Mouse (Mus musculus) midbrain, embryonic 10.5 days (tissue): ENCODE results near the gene Rad50. TPM values are rescaled to one million over a fixed set of nuclear protein-coding genes. Genes with fewer than 3 reads are reported as not detected.

Experiments used
- DNase-seq: peaks from one replicate; pipeline ENCODE4 v3.0.0-alpha.2; 2017; ENCODE audit warnings: low spot score
- H3K27ac ChIP-seq: fragments of 300-500 bp; sonication (generic); replicated peaks from 2 replicates; pipeline ENCODE4 v1.5.1; 2016; ENCODE audit warnings: mild to moderate bottlenecking
- H3K27me3 ChIP-seq: fragments of 300-500 bp; sonication (generic); 2 replicates; pipeline ENCODE4 v1.6.1; 2016; ENCODE audit warnings: low read depth, mild to moderate bottlenecking; ENCODE audit not compliant: poor library complexity, severe bottlenecking
- H3K36me3 ChIP-seq: fragments of 300-500 bp; sonication (generic); 2 replicates; pipeline ENCODE4 v1.6.1; 2016; ENCODE audit warnings: mild to moderate bottlenecking, moderate library complexity
- H3K4me1 ChIP-seq: fragments of 300-500 bp; sonication (generic); 2 replicates; pipeline ENCODE4 v1.6.1; 2016
- H3K4me3 ChIP-seq: fragments of 300-500 bp; sonication (generic); 2 replicates; pipeline ENCODE4 v1.5.1; 2016; ENCODE audit warnings: mild to moderate bottlenecking, moderate library complexity
- H3K9me3 ChIP-seq: fragments of 300-500 bp; sonication (generic); replicated peaks from 2 replicates; pipeline ENCODE4 v1.6.1; 2016; ENCODE audit warnings: mild to moderate bottlenecking
- WGBS: fragments of 180-500 bp; shearing (Covaris S2); methylation state at CpG from one replicate; pipeline ENCODE4 v1.1.7; 2016; 5-methylcytosine and 5-hydroxymethylcytosine counted together
- polyA plus RNA-seq: library from polyadenylated mRNA; unstranded; fragments of >200 nt; fragmentation: Nextera tagmentation; extraction: Ambion mirVana; gene quantifications from 2 replicates; pipeline ENCODE4 v1.2.1, GENCODE M21; 2016

Rad50 gene
- polyA plus RNA-seq, 1 experiment from 2014 or later = 21.2 TPM

DNA sequence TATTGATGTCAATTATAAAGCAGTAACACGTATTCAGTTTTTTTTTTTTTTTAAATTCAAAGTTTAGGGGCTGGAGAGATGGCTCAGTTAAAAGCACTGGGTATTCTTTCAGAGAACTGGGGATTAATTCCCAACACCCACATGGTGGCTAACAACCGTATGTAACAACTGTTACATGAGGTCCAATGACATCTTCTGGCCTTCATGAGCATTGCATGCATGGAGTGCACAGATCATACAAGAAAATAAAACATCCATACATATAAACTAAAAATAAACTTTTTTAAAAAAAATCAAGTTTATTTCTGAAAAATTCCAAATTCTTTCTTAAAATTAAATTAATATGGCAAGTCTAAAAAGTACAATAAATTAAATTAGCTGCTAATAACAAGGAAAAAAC lies 25.4 kb downstream of the Rad50 start:
- Histone ChIP-seq H3K4me1 (no peaks in the 10 kb centered on the region), H3K4me3 (no peak overlapping the region), H3K27me3 (no peaks in the 10 kb centered on the region), H3K27ac (no peak overlapping the region), H3K36me3 (peaks cover 76% of the 10 kb centered on the region), H3K9me3 (no peaks in the 10 kb centered on the region)
- WGBS = 96% methylated on average over 2 of the region's 2 CpGs
- no peak for DNase-seq

DNA sequence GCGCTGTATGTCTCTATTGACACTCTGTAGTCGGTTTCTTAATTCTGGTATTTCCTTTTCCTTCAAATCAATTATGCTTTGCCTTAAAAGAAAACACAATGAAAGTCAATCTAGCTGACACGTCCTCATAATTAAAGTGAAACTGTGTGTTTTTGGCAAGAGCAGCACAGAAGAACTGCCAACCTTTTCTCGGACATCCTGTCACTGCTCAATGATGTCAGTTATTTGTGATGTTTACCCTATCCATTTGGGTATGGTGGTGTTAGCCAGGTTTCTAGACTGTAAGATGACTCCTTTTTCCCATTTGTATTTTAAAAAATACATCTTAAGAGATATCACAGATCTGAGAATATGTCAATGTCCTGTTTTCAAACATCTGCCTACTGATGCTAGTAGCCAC lies 27.0 kb downstream of the Rad50 start:
- WGBS = 88% methylated on average over 4 of the region's 4 CpGs
- Histone ChIP-seq H3K36me3 (peaks cover 89% of the 10 kb centered on the region), H3K27me3 (no peaks in the 10 kb centered on the region), H3K4me3 (no peak overlapping the region), H3K9me3 (no peaks in the 10 kb centered on the region), H3K27ac (no peak overlapping the region), H3K4me1 (no peaks in the 10 kb centered on the region)
- DNase-seq = no peak

DNA sequence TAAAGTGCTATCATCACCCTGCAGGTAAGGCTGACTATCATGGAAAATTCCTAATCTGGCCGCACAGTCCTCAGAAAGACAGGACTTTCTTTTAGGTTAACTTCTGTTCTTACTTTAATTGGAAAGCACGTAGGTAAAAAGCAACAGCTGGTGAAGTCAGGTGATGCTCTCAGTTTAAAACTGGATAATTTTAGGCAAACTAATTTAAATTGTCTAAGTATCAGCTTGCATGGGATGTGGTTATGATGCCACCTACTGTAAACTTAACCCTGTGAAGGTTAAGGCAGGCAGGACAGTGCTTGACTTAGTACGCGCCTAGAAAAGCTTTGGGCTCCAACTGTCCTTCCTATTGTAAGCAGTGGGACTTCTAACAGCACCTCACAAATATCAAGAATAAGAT lies 35.7 kb downstream of the Rad50 start:
- no peak overlapping the region for H3K27ac ChIP-seq

DNA sequence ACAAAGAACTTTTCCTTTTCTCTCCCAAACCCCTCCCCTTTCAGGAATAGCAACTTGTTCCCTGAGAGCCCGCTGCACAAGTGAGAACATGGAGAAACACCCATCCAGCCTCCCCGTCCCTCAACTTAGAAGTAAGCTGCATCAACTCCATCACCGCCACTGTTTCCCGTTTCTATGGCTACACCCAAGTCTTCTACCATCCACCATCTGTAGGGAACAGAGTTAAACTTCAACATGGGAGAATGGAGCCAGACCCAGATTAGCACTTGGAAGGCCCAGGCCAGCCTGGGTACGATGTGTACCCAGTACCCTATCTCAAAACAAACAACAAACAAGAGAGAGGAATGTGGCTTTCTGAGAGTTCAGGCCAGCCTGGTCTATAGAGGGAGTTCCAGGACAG lies 43.0 kb downstream of the Rad50 start:
- peaks cover 42% of the 10 kb centered on the region for H3K36me3 ChIP-seq
- 91% methylated on average over 5 of the region's 5 CpGs for WGBS
- no peak for DNase-seq

More for the DNA sequence above, 35.7 kb downstream of the Rad50 start:
- Histone ChIP-seq H3K27me3 (no peaks in the 10 kb centered on the region), H3K9me3 (no peaks in the 10 kb centered on the region), H3K4me3 (no peak overlapping the region), H3K36me3 (peaks cover 90% of the 10 kb centered on the region), H3K4me1 (no peaks in the 10 kb centered on the region)
- 95% methylated on average over 4 of the region's 4 CpGs for WGBS
- DNase-seq = no peak

DNA sequence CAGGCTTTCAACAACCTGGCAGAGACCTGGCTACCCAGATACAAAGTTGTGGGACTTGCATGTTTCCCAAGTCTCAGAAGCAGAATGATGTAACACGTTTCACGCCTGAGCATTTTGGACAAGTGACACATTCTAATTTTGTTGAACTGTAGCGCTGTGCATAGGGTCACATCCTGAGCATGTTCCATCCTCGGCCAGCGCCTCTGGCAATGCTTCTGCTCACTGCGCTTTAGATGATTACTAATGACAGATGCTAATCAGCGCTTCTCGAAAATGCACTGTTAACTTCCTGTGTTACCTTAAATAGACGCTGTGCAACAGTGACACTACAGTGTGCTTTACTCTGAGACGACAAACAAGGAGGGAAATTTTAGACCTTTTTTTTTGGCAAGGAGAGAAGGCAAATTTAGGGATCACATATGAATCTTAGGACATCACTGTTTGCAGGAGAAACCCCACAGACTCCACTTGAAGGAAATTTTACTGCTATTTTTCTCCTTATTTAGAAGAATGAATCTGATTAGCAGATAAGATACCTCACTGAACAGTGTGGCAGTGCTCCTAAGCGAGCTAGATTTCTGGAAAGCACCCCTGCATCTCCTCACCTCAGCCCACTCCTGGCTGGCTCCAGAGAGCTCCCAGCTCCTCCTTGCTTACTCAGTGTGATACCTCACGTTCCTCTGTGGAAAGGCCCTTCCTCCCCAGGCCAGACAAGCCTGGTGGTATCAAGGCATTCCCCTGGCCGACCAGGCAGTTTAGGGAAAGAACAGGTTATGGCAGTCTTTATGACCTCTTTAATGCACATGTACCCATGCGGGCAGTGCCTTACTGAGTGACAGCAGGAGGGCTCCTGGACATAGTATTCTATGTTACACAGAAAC lies 44.1 kb downstream of the Rad50 start:
- no peak overlapping the region for H3K27ac ChIP-seq
- DNase-seq = no peak
- WGBS = 87% methylated on average over 14 of the region's 14 CpGs
- no peaks in the 10 kb centered on the region for H3K9me3 ChIP-seq
- H3K27me3 ChIP-seq = no peaks in the 10 kb centered on the region
- peaks cover 32% of the 10 kb centered on the region for H3K36me3 ChIP-seq
- H3K4me3 ChIP-seq = no peak overlapping the region
- H3K4me1 ChIP-seq = no peaks in the 10 kb centered on the region

More for the DNA sequence above, 43.0 kb downstream of the Rad50 start:
- Histone ChIP-seq H3K27me3 (no peaks in the 10 kb centered on the region), H3K9me3 (no peaks in the 10 kb centered on the region), H3K4me3 (no peak overlapping the region), H3K4me1 (no peaks in the 10 kb centered on the region), H3K27ac (no peak overlapping the region)

DNA sequence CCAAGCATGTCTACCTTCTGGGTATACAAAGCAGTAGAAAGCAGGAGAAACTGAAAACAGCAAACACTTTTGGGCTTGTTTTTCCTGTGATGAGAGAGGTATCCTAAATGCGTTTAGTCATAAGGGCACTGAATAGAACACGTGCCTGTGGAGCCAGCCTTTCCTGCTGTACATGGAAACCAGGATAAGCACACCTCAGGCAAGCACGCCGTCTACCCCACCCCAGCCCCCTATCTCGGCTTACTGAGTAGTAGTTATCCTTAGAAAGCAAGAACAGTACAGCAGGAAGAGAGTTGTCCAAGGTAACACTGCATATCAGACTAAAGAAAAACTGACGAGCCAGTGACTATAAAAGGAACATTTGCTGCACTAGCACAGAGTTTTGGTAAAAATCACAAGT lies 49.3 kb downstream of the Rad50 start:
- Histone ChIP-seq H3K36me3 (peaks cover 25% of the 10 kb centered on the region), H3K27ac (no peak overlapping the region), H3K4me3 (no peak overlapping the region), H3K4me1 (no peaks in the 10 kb centered on the region), H3K27me3 (no peaks in the 10 kb centered on the region), H3K9me3 (no peaks in the 10 kb centered on the region)
- WGBS = 90% methylated on average over 6 of the region's 6 CpGs
- no peak for DNase-seq

DNA sequence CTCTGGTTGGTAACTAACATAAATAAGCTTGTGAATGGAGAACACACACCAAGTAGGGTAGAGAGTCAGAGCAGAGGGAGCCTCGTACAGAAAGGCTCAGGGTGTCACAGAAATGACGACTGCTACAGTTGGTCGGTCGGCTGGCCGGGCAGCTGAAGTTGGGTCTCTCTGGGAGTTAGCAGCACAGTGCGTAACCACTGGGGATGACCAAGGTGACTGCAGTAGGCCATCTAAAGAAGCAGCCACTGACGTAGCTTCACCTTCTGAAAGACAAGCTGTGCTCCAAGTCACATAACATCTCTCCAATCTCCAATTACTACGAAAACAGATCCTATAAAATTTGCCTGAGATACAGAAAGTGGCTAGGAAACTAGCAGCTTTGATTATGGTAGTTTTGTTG lies 49.7 kb downstream of the Rad50 start:
- H3K36me3 ChIP-seq = peaks cover 26% of the 10 kb centered on the region
- no peak for DNase-seq
- no peaks in the 10 kb centered on the region for H3K27me3 ChIP-seq
- H3K4me1 ChIP-seq = no peaks in the 10 kb centered on the region
- 88% methylated on average over 8 of the region's 8 CpGs for WGBS
- H3K9me3 ChIP-seq = no peaks in the 10 kb centered on the region
- H3K4me3 ChIP-seq = no peak overlapping the region
- no peak overlapping the region for H3K27ac ChIP-seq

DNA sequence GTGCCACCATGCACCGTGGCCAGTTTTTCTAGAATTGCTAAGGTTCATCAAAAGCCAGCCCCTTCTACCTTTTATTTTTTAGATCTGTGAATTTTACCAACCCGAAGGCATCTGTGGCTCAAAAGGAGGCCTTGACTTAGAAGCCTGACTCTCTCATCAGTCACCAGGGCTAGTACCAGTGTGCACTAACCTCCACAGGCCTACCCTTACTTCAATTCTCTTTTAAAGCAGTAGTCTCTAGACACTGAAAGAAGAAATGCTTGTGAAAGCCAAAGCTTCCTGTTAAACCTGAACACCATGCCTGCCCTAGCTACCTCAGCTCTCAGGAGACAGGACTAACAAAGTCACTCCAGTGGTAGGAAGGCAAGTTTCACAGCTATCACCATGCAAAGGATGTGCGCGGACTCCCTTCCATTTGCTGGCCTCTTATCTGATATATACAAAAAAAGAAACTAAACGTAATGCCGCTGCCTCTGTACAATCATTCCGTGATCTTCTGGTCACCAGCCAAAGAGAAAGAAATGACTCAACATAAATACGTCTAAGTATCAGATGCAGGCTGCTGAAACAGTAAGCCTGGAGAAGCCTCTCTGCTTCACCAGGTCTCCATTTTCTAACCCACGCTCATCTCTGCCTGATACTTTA lies 50.4 kb downstream of the Rad50 start:
- DNase-seq = no peak
- H3K9me3 ChIP-seq = no peaks in the 10 kb centered on the region

DNA sequence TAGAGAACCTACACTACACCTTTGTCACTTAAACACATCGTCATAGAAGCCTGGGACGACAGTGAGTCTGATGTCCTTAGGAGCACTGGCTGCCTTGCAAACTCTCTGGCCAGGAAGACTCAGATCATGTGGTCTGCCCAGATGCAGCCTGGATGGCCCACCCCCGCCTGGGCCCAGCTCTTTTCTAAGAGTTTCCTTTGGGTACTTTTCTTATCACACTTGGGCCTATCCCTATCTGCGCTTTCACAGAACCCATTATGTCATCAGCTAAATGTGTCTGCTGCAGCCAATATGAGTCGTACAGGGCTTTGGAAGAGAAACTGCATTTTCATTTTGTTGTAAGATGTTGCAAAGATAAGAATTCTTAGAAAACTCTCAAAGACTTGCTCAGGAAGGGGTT lies 52.1 kb downstream of the Rad50 start:
- H3K27ac ChIP-seq = no peak overlapping the region
- no peaks in the 10 kb centered on the region for H3K27me3 ChIP-seq
- 90% methylated on average over 5 of the region's 5 CpGs for WGBS
- H3K36me3 ChIP-seq = peaks cover 50% of the 10 kb centered on the region
- H3K4me3 ChIP-seq = no peak overlapping the region
- no peaks in the 10 kb centered on the region for H3K4me1 ChIP-seq
- DNase-seq = no peak
- no peaks in the 10 kb centered on the region for H3K9me3 ChIP-seq

More for the DNA sequence above, 50.4 kb downstream of the Rad50 start:
- no peaks in the 10 kb centered on the region for H3K27me3 ChIP-seq
- peaks cover 33% of the 10 kb centered on the region for H3K36me3 ChIP-seq
- WGBS = 94% methylated on average over 9 of the region's 9 CpGs
- H3K4me3 ChIP-seq = no peak overlapping the region
- no peaks in the 10 kb centered on the region for H3K4me1 ChIP-seq
- no peak overlapping the region for H3K27ac ChIP-seq

DNA sequence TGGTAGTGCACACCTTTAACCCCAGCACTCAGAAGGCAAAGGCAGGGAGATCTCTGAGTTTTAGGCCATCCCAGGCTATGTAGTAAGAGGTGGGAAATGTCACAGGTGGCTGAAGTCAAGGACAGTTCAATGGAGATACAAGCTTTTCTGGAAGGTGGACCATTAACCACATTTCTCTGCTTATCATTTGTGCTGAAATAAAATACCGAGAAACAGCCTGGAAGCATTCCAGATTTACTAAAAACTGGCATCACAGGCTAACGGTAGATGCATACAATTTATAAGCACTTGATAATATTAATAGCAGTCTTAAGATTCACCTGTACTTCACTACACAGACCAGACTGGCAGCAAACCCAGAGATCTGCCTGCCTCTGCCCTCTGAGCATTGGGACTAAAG lies 54.7 kb downstream of the Rad50 start:
- peaks cover 56% of the 10 kb centered on the region for H3K36me3 ChIP-seq
- WGBS = 96% methylated on average over 2 of the region's 2 CpGs

DNA sequence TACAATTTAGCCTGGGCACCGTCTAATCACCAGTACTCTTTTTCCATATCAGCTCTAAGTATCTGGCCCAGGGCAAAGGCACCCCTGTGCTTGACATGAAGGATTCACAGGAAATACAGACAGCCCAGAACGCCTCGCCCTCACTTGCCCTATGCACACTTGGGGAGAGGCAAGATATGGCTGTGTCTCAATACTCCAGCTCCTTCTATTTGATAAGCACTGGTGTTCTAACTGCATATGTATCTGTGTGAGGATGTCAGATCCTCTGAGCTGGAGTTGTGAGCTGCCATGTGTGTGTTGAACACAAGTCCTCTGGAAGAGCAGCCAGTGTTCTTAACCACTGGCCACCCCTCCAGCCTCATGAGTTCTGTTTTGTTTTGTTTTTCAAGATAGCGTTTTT lies 55.7 kb downstream of the Rad50 start:
- 93% methylated on average over 4 of the region's 4 CpGs for WGBS
- no peaks in the 10 kb centered on the region for H3K9me3 ChIP-seq
- no peaks in the 10 kb centered on the region for H3K4me1 ChIP-seq
- no peak for DNase-seq
- no peak overlapping the region for H3K4me3 ChIP-seq
- H3K27me3 ChIP-seq = no peaks in the 10 kb centered on the region
- no peak overlapping the region for H3K27ac ChIP-seq
- H3K36me3 ChIP-seq = peaks cover 59% of the 10 kb centered on the region

More for the DNA sequence above, 54.7 kb downstream of the Rad50 start:
- Histone ChIP-seq H3K27me3 (no peaks in the 10 kb centered on the region), H3K4me3 (no peak overlapping the region), H3K4me1 (no peaks in the 10 kb centered on the region), H3K27ac (no peak overlapping the region), H3K9me3 (no peaks in the 10 kb centered on the region)
- no peak for DNase-seq

DNA sequence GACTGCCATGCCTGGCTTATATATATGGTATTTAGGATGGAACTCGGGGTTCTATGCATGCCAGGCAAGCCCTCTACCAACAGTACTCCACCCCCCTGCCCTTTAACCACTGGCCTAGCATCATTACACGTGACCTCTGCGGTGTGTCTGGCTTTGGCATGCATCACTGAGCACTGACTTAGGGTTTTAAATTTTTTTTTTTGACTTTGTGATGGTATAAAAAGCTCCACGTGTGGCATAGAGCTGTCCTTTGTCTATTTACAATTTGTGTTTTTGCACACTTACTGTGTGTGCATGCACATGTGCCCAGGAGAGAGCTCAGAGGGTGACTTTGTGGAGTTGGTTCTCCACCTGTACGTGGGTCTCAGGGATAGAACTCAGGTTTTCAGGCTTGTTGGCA lies 63.1 kb downstream of the Rad50 start:
- no peaks in the 10 kb centered on the region for H3K9me3 ChIP-seq
- WGBS = 77% methylated on average over 5 of the region's 5 CpGs
- DNase-seq = no peak
- H3K4me3 ChIP-seq = no peak overlapping the region
- H3K4me1 ChIP-seq = no peaks in the 10 kb centered on the region
- 0 out of 2 replicates have a peak, but pooled peaks cover 3% of the 10 kb centered on the region for H3K36me3 ChIP-seq
- H3K27ac ChIP-seq = no peak overlapping the region
- no peaks in the 10 kb centered on the region for H3K27me3 ChIP-seq

DNA sequence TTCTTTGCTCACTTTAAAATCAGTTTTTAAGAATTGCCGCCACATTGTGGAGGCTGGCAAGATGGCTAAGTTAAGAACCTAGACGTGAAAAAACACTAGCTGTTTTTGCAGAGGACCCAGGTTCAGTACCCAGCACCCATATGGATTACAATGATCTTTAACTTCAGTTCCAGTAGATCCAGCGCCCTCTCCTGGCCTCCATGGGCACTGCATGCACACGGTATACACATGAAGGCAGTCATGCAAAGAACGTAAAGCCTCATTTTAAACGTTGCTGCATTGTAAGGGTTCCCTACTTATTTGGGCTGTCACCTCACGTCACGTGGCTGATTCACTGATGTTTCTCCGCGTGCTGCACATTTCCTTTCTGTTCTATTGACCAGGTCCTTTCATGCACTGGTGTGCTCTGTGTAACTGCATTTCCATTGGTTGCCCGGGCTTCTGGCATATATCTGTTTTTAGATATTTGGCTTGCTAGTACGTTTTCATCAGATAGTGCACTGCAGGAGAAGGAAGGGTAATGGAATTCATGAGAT lies 64.3 kb downstream of the Rad50 start:
- H3K4me3 ChIP-seq = no peak overlapping the region
- no peak overlapping the region for H3K27ac ChIP-seq
- no peak for DNase-seq
- WGBS = 78% methylated on average over 12 of the region's 12 CpGs
- H3K36me3 ChIP-seq = 0 out of 2 replicates have a peak, but pooled peaks cover 3% of the 10 kb centered on the region
- H3K27me3 ChIP-seq = peaks cover 2% of the 10 kb centered on the region
- H3K9me3 ChIP-seq = no peaks in the 10 kb centered on the region
- no peaks in the 10 kb centered on the region for H3K4me1 ChIP-seq
